Mouse (Mus musculus): Measurements from ENCODE around the gene Aurka. TPM values are rescaled to one million over a fixed set of nuclear protein-coding genes. Genes with fewer than 3 reads are reported as not detected.

The Aurka gene
- 1 to 10 TPM; 1.3 to 1.8 TPM for total RNA-seq (2021)

- intact Hi-C loops (cut with DNase I), result loop anchor here (1.0 to 2.0 kb wide), 2 partner anchors 26 to 70 kb away; partner anchors contain the start of genes Fam210b and Rtf2
- peak; percentile 98 for DNase-seq (ENCODE audit: low spot score in 2 of 2)
These were observed at the start of gene Aurka, which contains the start of gene Cstf1 for GRCm38 (mm10) chr2:172370411-172371223. TSS of gene Aurka (minus strand) at chr2:172370535. TSS of gene Cstf1 (plus strand) at chr2:172370681.

DNA sequence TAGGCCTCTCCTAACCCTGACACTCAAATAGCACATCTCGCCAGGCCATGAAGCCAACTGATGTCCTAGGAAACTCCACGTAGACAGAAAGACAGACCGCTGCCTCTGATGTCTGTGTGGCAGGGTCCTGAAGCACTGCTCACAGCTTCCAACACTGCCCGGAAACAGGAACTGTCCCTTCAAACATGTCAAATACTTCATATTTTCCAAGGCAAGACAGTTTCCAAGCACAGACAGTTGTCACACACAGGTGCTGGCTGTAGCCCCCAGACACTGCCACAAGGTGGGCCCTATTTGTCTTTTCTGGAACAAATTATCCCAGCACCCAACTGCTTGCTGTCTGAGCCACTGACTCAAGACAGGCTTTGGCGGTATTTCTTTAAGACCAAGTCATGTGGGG, 47.9 kb upstream of the Aurka start:
- no peak for DNase-seq (ENCODE audit: low spot score in 2 of 2)

DNA sequence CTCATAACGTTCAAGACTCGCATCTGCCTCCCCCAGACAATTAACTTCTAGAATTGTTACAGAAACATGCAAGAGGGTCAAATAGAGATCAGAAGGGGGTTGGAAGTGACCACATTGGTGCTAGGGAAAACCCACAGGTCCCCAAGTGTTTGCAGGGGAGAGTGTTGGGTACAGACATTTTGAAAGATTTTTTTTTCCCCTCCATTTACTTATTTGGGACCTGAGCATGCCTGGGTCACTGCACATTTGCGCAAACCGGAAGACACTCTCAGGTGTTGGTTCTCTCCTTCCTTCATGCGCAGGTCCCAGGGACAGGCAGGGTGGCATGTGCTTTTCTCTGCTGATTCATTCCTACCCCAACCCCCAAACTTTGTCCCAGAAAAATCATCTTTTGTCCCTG, 46.5 kb upstream of the Aurka start:
- intact Hi-C loops (cut with DNase I), result no loop called here
- DNase-seq (ENCODE audit: low spot score in 2 of 2), result no peak

More for the DNA sequence above, 47.9 kb upstream of the Aurka start:
- intact Hi-C loops (cut with DNase I), result no loop called here

DNA sequence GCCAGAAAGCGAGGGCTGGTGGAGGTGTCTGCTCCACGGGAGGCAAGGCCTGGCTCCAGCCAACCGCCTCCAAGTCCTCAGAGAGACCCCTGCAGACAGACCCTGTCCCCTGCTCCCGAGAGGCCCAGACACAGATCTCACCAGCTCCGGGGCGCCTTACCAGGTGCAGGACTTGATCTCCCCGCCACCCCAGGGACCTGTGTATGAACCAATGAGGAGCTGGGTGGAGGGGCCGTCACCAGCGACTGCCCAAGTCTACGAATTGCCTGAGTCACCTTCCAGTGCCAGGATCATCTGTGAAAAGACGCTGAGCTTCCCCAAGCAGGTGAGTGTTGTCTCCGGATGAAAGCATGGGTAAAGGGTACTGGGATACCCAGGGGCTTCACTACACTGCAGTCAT, 45.9 kb upstream of the Aurka start:
- no peak for DNase-seq (ENCODE audit: low spot score in 2 of 2)
- intact Hi-C loops (cut with DNase I), result no loop called here

DNA sequence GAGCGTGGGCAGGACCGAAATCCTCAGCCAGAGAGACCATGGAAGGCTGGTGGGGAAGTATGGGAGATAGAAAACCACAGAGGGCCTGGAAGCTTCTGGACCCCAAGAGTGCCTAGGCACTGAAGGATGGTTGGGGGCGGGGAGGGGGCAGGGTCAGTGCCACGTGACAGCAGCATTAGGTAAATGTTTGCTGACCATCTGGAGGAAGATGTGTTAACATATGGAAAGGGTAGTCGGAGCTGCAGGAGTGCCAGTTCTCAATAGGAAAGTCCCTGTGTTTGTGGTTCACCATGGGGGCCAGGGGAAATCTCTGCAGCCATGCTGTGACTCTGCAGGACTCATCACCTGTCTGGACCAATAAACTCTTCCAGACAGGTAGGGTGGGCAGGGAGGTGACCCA, 43.6 kb upstream of the Aurka start:
- intact Hi-C loops (cut with DNase I), result no loop called here

GRCm38 (mm10) chr2:172413273-172413672, 42.9 kb upstream of the Aurka start:
- intact Hi-C loops (cut with DNase I), result no loop called here
- DNase-seq (ENCODE audit: low spot score in 2 of 2), result no peak

More for the DNA sequence above, 43.6 kb upstream of the Aurka start:
- DNase-seq (ENCODE audit: low spot score in 2 of 2), result no peak

GRCm38 (mm10) chr2:172412454-172412853, 42.1 kb upstream of the Aurka start:
- intact Hi-C loops (cut with DNase I), result no loop called here
- DNase-seq (ENCODE audit: low spot score in 2 of 2), result no peak

DNA sequence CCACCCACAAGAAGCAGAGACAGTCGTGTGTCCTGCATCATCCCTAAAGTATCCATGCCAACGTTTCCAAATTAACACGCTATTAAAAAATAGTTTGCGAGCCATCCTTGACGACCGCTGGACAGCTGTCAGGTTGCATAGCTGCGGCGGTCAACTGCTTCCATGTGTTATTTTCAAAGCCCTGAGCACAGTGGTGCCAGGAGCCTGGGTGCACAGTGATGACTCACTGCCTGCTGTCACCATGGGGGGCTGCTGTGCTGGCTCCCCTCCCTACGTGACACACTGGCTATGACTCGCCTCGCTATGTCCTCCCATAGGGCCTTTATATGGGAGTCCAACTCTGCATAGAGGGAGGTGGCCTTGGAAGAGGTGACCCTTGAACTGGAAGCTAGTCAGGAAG, 40.8 kb upstream of the Aurka start:
- intact Hi-C loops (cut with DNase I), result no loop called here
- DNase-seq (ENCODE audit: low spot score in 2 of 2), result peak in 1 of 2 experiments; percentile 52

- intact Hi-C loops (cut with DNase I), result no loop called here
- no peak for DNase-seq (ENCODE audit: low spot score in 2 of 2)
These were observed 40.4 kb upstream of the Aurka start for GRCm38 (mm10) chr2:172410686-172411085.

- intact Hi-C loops (cut with DNase I), result no loop called here
- DNase-seq (ENCODE audit: low spot score in 2 of 2), result no peak
These were observed 37.2 kb upstream of the Aurka start for GRCm38 (mm10) chr2:172407499-172407898.

- no peak for DNase-seq (ENCODE audit: low spot score in 2 of 2)
- intact Hi-C loops (cut with DNase I), result no loop called here
These were observed 35.8 kb upstream of the Aurka start for GRCm38 (mm10) chr2:172406173-172406572.

GRCm38 (mm10) chr2:172405011-172405410, 34.7 kb upstream of the Aurka start:
- intact Hi-C loops (cut with DNase I), result no loop called here
- DNase-seq (ENCODE audit: low spot score in 2 of 2), result no peak

DNA sequence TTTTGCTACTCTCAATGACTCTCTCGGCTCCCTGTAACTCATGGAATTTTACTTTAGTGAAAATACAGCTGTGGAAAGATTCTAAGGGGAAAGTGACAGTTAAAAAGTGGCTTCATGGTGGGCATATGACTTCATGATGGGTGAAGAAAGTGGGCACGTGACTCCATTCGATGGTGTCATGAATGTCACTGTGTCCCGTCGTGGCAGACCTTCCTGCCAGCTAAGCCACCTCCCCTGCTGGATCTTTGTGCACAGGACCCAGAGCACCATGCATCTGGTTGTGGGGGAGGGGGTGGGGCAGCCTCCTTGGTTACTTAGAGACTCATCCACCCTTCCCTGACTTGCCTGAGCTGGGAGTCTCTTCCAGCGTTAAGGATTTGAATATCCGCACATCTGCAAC, 33.9 kb upstream of the Aurka start:
- DNase-seq (ENCODE audit: low spot score in 2 of 2), result no peak

DNA sequence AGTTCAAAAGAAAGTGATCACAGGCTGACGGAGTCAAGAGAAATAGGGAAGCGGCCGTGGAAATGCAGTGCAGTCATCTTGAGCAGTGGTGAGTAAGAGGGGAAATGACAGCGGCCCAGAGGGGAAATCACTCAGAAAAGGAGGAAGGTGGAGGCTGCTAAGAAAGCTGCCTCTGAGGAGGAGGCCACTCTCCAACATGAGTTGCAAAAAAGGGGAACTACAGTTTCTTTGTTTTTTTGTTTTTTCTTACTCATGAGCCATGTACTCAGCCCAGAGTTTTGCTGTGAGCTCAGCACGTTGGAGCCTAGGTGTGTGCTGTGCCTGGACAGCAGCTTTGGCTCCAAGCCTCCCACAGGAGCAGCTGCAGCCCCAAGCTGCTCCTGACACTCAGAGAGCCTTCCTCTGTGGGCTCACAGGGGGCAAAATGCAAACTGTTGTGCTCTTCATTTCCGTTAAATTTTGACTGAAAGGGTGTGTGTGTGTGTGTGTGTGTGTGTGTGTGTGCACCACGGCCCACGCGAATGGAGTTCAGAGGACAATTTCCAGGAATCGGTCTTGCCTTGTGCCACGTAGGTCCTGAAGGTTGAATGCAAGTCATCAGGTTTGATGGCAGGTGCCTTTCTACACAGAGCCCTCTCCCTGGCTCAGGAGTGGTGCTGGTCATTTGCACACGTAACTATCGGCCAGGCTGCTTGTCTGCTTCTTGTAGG, 30.9 kb upstream of the Aurka start:
- intact Hi-C loops (cut with DNase I), result no loop called here
- DNase-seq (ENCODE audit: low spot score in 2 of 2), result peak in 1 of 2 experiments; percentile 33

More for the DNA sequence above, 33.9 kb upstream of the Aurka start:
- intact Hi-C loops (cut with DNase I), result no loop called here

GRCm38 (mm10) chr2:172399901-172400300, 29.6 kb upstream of the Aurka start:
- DNase-seq (ENCODE audit: low spot score in 2 of 2), result no peak
- intact Hi-C loops (cut with DNase I), result no loop called here

DNA sequence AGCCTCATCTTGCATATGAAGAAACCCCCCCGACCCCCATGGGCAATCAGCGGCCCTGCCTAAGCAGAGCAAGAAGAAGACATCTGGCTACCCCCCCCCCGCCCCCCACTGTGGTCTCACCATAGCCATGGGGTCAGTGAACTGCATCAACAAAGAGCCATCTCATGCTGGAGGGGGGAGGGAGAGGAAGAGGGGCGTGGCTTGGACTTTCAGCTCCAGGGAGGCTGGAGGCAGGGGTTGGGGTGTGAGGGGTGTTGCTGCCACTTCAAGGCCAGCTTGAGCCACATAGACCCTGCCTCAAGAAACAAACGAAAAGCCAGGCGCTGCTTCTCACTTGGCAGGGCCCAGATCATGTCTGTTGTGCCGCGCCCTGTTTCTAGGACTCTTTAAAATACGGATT, 25.6 kb upstream of the Aurka start:
- intact Hi-C loops (cut with DNase I), result no loop called here
- DNase-seq (ENCODE audit: low spot score in 2 of 2), result no peak

DNA sequence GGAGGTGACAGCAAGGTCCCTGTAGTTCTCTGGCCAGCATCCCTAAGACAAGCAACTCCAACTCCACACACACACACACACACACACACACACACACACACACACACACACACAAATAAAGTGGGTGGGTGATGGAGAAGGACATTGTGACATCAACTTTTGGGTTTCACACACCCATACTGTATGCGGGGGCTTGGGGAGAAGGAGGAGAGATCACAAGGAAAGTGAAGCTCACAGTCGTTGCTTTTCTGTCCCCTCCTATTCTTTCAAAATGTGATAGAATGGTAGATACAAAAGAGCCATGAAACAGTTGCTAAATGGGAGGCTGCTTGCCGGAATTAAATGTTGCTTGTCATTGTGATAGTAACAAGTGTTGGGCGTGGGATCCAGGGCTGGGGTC, 24.3 kb upstream of the Aurka start:
- intact Hi-C loops (cut with DNase I), result loop anchor here (5.0 kb wide), 1 partner anchor 48 kb away; the partner anchor contains the start of gene Rtf2
- DNase-seq (ENCODE audit: low spot score in 2 of 2), result no peak

GRCm38 (mm10) chr2:172394052-172394392, 23.7 kb upstream of the Aurka start:
- intact Hi-C loops (cut with DNase I), result loop anchor here (5.0 kb wide), 1 partner anchor 48 kb away; the partner anchor contains the start of gene Rtf2
- no peak for DNase-seq (ENCODE audit: low spot score in 2 of 2)

DNA sequence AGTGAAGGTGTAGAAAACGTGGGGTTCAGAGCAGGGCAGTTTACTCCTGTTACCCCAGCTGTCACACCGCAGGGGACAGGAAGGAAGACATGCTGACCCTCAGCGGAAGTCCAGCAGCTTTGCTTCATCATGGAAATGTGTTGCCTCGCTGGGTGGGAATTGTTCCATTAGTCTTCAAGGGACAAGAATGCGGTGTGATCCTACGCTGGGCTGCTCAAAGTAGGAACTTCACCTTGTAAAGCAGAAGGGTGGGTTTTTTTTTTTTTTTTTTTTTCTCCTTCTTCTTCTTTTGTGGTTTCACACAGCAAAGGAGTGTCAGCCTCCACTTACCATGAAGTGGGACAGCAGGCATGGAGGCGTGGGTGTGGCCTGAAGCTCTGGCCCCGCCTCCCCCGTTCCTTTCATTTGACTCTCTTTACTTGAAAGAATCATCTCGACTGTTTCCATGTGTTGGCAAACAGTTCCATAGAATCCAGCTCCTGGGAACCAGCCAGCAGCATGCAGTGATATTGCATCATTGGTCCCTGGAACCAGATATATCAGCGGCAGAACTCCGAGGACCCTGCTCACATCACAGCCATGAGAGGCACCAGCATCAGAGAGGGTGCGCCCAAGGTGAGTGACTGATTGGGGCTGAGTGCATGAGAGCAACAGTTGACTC, 23.2 kb upstream of the Aurka start, which contains the start of gene Cass4:
Cass4 (plus strand) TSS at position 404 of the 661 bp plus-strand sequence.
- DNase-seq (ENCODE audit: low spot score in 2 of 2), result no peak

DNA sequence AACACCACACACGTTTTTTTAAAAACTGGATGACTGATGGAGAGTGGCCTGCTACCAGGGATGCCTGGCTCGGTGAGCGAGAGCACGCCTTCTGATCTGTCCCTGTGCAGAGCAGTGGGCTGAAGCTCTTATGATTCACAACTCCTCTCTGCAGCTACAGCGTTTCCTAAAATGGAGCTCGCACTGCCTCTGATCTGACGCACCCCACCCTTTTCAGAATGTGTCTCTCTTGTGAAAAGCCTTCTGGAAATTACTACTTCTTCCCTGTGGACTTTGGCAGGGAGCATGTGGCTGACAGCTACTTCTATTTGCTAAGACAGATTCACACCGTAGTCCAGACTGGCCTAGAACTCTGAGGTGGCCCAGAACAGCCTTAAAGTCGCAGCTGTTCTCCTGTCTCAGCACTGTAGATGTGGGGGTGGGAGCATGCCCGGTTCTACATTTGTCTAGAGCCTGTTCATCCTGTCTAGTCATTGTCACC, 21.7 kb upstream of the Aurka start:
- intact Hi-C loops (cut with DNase I), result loop anchor here (5.0 kb wide), 1 partner anchor 50 kb away; the partner anchor contains the start of gene Rtf2
- peak; percentile 55 to 92 for DNase-seq (ENCODE audit: low spot score in 2 of 2)

More for the DNA sequence above, 23.2 kb upstream of the Aurka start, which contains the start of gene Cass4:
- intact Hi-C loops (cut with DNase I), result loop anchor here (5.0 kb wide), 1 partner anchor 49 kb away; the partner anchor contains the start of gene Rtf2
